Mouse (Mus musculus): ENCODE results near the gene Dhx34. TPM values are rescaled to one million over a fixed set of nuclear protein-coding genes. Genes with fewer than 3 reads are reported as not detected.

Gene Dhx34
- polyA plus RNA-seq, 1 experiment = 14.4 TPM

GRCm38 (mm10) chr7:16240281-16240977 lies 18.6 kb upstream of the Dhx34 start:
- H3ac ChIP-seq (ENCODE audit: control insufficient read depth, insufficient read length, low read depth) = no peak overlapping the region
- H3K79me3 ChIP-seq (ENCODE audit: low read depth) = no peaks in the 10 kb centered on the region
- H3K27me3 ChIP-seq (ENCODE audit: control insufficient read depth, insufficient read depth, insufficient read length) = peaks cover 3% of the 10 kb centered on the region
- H3K79me2 ChIP-seq (ENCODE audit: control insufficient read depth, insufficient read depth) = no peaks in the 10 kb centered on the region
- TF ChIP-seq MYOG (IDR thresholded peaks at IDR 0.05; ENCODE audit: control insufficient read depth, extremely low read depth, insufficient read length) (no peak), MAX (IDR thresholded peaks at IDR 0.05) (no peak), CTCF (IDR thresholded peaks at IDR 0.05; ENCODE audit: control insufficient read depth, insufficient read depth, insufficient read length) (no peak), FOSL1 (IDR thresholded peaks at IDR 0.05; ENCODE audit: insufficient read depth, low read length, poor library complexity, severe bottlenecking) (no peak), MYOD1 (IDR thresholded peaks at IDR 0.05; ENCODE audit: control insufficient read depth, insufficient read length, low read depth) (no peak), USF1 (IDR thresholded peaks at IDR 0.05; ENCODE audit: low read depth) (no peak), CEBPB (IDR thresholded peaks at IDR 0.05; ENCODE audit: low read depth) (no peak)
- no peak overlapping the region for H3K4me3 ChIP-seq (ENCODE audit: insufficient read depth, poor library complexity, severe bottlenecking)
- H3K36me3 ChIP-seq (ENCODE audit: control insufficient read depth, insufficient read depth) = no peaks in the 10 kb centered on the region

DNA sequence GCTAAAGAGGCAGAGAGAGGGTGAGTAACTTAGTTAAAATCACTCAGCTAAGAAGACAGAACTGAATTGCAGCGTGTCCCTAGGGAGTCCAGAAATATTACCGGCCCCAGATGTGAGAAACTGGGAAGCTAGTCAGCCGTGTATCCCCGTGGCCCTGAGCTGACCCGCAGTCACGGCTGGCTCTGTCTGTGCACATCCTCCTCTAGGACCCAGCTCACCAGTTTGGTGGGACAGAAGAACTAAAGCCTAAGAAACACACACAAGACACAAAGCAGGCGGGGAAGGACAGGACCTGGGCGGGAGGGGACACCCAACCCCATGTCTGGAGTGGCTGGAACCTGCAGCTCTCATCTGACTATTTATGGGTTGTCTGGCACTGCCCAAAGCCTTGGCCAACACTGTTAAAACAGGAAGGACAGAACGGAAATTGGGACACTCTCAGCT lies 17.7 kb upstream of the Dhx34 start:
- Histone ChIP-seq H3ac (ENCODE audit: control insufficient read depth, insufficient read length, low read depth) (no peak overlapping the region), H3K27me3 (ENCODE audit: control insufficient read depth, insufficient read depth, insufficient read length) (peaks cover 3% of the 10 kb centered on the region), H3K79me2 (ENCODE audit: control insufficient read depth, insufficient read depth) (no peaks in the 10 kb centered on the region), H3K36me3 (ENCODE audit: control insufficient read depth, insufficient read depth) (no peaks in the 10 kb centered on the region), H3K4me3 (ENCODE audit: insufficient read depth, poor library complexity, severe bottlenecking) (no peak overlapping the region), H3K79me3 (ENCODE audit: low read depth) (no peaks in the 10 kb centered on the region)
- no peak for TF ChIP-seq MYOD1 (IDR thresholded peaks at IDR 0.05; ENCODE audit: control insufficient read depth, insufficient read length, low read depth)
- TF ChIP-seq MYOG (IDR thresholded peaks at IDR 0.05; ENCODE audit: control insufficient read depth, extremely low read depth, insufficient read length) = no peak
- no peak for TF ChIP-seq FOSL1 (IDR thresholded peaks at IDR 0.05; ENCODE audit: insufficient read depth, low read length, poor library complexity, severe bottlenecking)
- no peak for TF ChIP-seq CTCF (IDR thresholded peaks at IDR 0.05; ENCODE audit: control insufficient read depth, insufficient read depth, insufficient read length)
- TF ChIP-seq CEBPB (IDR thresholded peaks at IDR 0.05; ENCODE audit: low read depth) = no peak

DNA sequence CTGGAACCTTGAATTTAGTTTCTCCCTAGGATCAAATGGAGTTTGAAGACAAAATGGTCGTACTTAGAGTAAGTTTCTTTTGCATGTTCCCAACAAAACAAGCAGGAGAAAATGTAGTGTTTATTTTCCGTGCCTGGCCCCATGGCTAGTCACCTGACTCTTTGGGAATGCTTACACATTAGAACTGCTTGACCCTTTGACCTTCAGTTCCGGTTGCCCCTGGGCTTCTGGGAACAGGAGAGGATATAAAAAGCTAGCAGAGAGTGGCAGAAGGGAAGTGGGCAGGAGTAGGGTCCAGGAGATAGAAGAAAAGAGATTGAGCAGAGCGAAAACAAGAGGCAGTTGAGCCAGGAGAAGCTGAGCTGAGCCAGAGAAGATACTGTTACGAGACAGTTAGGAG lies 8.0 kb upstream of the Dhx34 start:
- Histone ChIP-seq H3K27me3 (ENCODE audit: control insufficient read depth, insufficient read depth, insufficient read length) (no peaks in the 10 kb centered on the region), H3K4me3 (ENCODE audit: insufficient read depth, poor library complexity, severe bottlenecking) (no peak overlapping the region), H3K79me3 (ENCODE audit: low read depth) (no peaks in the 10 kb centered on the region), H3ac (ENCODE audit: control insufficient read depth, insufficient read length, low read depth) (no peak overlapping the region), H3K79me2 (ENCODE audit: control insufficient read depth, insufficient read depth) (no peaks in the 10 kb centered on the region), H3K36me3 (ENCODE audit: control insufficient read depth, insufficient read depth) (no peaks in the 10 kb centered on the region)
- TF ChIP-seq USF1 (IDR thresholded peaks at IDR 0.05; ENCODE audit: low read depth) (no peak), MAX (IDR thresholded peaks at IDR 0.05) (no peak), FOSL1 (IDR thresholded peaks at IDR 0.05; ENCODE audit: insufficient read depth, low read length, poor library complexity, severe bottlenecking) (no peak), CTCF (IDR thresholded peaks at IDR 0.05; ENCODE audit: control insufficient read depth, insufficient read depth, insufficient read length) (no peak), CEBPB (IDR thresholded peaks at IDR 0.05; ENCODE audit: low read depth) (no peak), MYOD1 (IDR thresholded peaks at IDR 0.05; ENCODE audit: control insufficient read depth, insufficient read length, low read depth) (no peak)

GRCm38 (mm10) chr7:16213986-16214385 lies 7.9 kb downstream of the Dhx34 start:
- Histone ChIP-seq H3K4me3 (ENCODE audit: insufficient read depth, poor library complexity, severe bottlenecking) (no peak overlapping the region), H3K36me3 (ENCODE audit: control insufficient read depth, insufficient read depth) (no peaks in the 10 kb centered on the region), H3K79me3 (ENCODE audit: low read depth) (no peaks in the 10 kb centered on the region), H3ac (ENCODE audit: control insufficient read depth, insufficient read length, low read depth) (no peak overlapping the region), H3K27me3 (ENCODE audit: control insufficient read depth, insufficient read depth, insufficient read length) (no peaks in the 10 kb centered on the region), H3K79me2 (ENCODE audit: control insufficient read depth, insufficient read depth) (no peaks in the 10 kb centered on the region)
- TF ChIP-seq USF1 (IDR thresholded peaks at IDR 0.05; ENCODE audit: low read depth) (no peak), FOSL1 (IDR thresholded peaks at IDR 0.05; ENCODE audit: insufficient read depth, low read length, poor library complexity, severe bottlenecking) (no peak), MAX (IDR thresholded peaks at IDR 0.05) (no peak), MYOG (IDR thresholded peaks at IDR 0.05; ENCODE audit: control insufficient read depth, extremely low read depth, insufficient read length) (no peak), MYOD1 (IDR thresholded peaks at IDR 0.05; ENCODE audit: control insufficient read depth, insufficient read length, low read depth) (no peak), CTCF (IDR thresholded peaks at IDR 0.05; ENCODE audit: control insufficient read depth, insufficient read depth, insufficient read length) (no peak), CEBPB (IDR thresholded peaks at IDR 0.05; ENCODE audit: low read depth) (no peak)

GRCm38 (mm10) chr7:16213196-16213595 lies 8.6 kb downstream of the Dhx34 start:
- H3K4me3 ChIP-seq (ENCODE audit: insufficient read depth, poor library complexity, severe bottlenecking) = no peak overlapping the region
- no peaks in the 10 kb centered on the region for H3K79me3 ChIP-seq (ENCODE audit: low read depth)
- H3ac ChIP-seq (ENCODE audit: control insufficient read depth, insufficient read length, low read depth) = no peak overlapping the region
- no peaks in the 10 kb centered on the region for H3K79me2 ChIP-seq (ENCODE audit: control insufficient read depth, insufficient read depth)
- TF ChIP-seq CEBPB (IDR thresholded peaks at IDR 0.05; ENCODE audit: low read depth) = no peak
- TF ChIP-seq MAX (IDR thresholded peaks at IDR 0.05) = no peak
- no peak for TF ChIP-seq USF1 (IDR thresholded peaks at IDR 0.05; ENCODE audit: low read depth)
- TF ChIP-seq MYOD1 (IDR thresholded peaks at IDR 0.05; ENCODE audit: control insufficient read depth, insufficient read length, low read depth) = no peak
- H3K27me3 ChIP-seq (ENCODE audit: control insufficient read depth, insufficient read depth, insufficient read length) = no peaks in the 10 kb centered on the region
- no peaks in the 10 kb centered on the region for H3K36me3 ChIP-seq (ENCODE audit: control insufficient read depth, insufficient read depth)

DNA sequence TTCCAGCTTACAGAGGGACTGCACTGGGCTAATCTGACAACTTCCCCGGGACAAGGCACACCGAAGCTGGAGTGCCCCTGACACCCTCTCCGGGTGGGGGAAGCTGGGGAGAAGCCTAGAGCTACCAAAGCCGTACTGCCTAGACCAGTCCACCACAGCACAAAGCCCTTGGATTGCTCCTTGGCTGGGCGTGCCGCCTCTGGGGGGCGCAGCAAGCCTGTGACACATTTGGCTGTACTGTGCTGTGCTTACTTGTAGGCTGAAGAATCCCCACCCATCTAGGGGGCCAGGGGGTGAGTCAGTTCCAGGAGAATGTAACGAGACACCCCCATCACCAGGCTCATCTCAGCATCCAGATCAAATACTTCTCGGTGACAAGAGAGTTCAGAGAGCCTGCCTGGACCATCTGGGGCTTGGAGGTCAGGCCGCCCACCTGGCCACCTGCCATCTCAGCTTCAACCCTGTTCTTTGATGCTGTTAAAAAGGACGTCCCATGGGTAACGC lies 10.9 kb downstream of the Dhx34 start:
- Histone ChIP-seq H3ac (ENCODE audit: control insufficient read depth, insufficient read length, low read depth) (no peak overlapping the region), H3K79me3 (ENCODE audit: low read depth) (no peaks in the 10 kb centered on the region), H3K4me3 (ENCODE audit: insufficient read depth, poor library complexity, severe bottlenecking) (no peak overlapping the region), H3K79me2 (ENCODE audit: control insufficient read depth, insufficient read depth) (no peaks in the 10 kb centered on the region), H3K36me3 (ENCODE audit: control insufficient read depth, insufficient read depth) (no peaks in the 10 kb centered on the region), H3K27me3 (ENCODE audit: control insufficient read depth, insufficient read depth, insufficient read length) (no peaks in the 10 kb centered on the region)
- TF ChIP-seq MYOD1 (IDR thresholded peaks at IDR 0.05; ENCODE audit: control insufficient read depth, insufficient read length, low read depth) (no peak), FOSL1 (IDR thresholded peaks at IDR 0.05; ENCODE audit: insufficient read depth, low read length, poor library complexity, severe bottlenecking) (no peak), MYOG (IDR thresholded peaks at IDR 0.05; ENCODE audit: control insufficient read depth, extremely low read depth, insufficient read length) (no peak), CEBPB (IDR thresholded peaks at IDR 0.05; ENCODE audit: low read depth) (no peak), CTCF (IDR thresholded peaks at IDR 0.05; ENCODE audit: control insufficient read depth, insufficient read depth, insufficient read length) (no peak), MAX (IDR thresholded peaks at IDR 0.05) (no peak), USF1 (IDR thresholded peaks at IDR 0.05; ENCODE audit: low read depth) (no peak)
